Mouse (Mus musculus): ENCODE results near the gene Dynll2. TPM values are rescaled to one million over a fixed set of nuclear protein-coding genes. Genes with fewer than 3 reads are reported as not detected.

Dynll2 gene
- polyA plus RNA-seq, 1 experiment from 2014 or later, result 46.3 TPM

GRCm38 (mm10) chr11:87955144-87955543 is 32.2 kb downstream of the Dynll2 start:
- no peak overlapping the region for H3K9ac ChIP-seq
- H3K36me3 ChIP-seq, result no peaks in the 10 kb centered on the region
- no peak overlapping the region for H3K4me3 ChIP-seq
- no peaks in the 10 kb centered on the region; the same call in 1 of the 2 replicates for H3K9me3 ChIP-seq
- H3K27me3 ChIP-seq (replicated peaks), result no peaks in the 10 kb centered on the region; the same call in 1 of the 2 replicates
- 9% methylated on average over 1 of the region's 1 CpGs for WGBS
- H3K4me1 ChIP-seq, result no peaks in the 10 kb centered on the region
- no peak overlapping the region for H3K27ac ChIP-seq
- ATAC-seq (ENCODE audit: low FRiP score, low read depth), result no peak
- no peak overlapping the region for H3K4me2 ChIP-seq (replicated peaks)

DNA sequence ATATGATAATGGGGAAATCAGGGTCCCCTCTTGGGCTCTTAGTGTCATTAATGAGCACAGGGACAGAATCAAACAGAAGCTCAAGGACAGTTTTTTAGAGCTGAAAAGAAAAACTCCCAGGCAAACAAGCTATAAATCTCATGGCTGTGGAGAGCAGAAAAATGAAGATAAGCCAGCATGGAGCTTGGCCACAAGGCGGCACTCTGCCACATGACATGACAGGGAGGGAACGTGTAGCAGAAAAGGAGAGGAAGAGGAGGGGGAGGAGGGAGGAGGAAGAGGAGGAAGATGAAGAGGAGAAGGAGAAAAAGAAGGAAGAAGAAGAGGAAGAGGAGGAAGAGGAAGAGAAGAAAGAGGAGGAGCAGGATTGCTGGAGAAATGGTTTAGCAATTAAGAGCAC is 37.3 kb downstream of the Dynll2 start:
- Histone ChIP-seq H3K27me3 (replicated peaks) (no peaks in the 10 kb centered on the region), H3K27ac (no peak overlapping the region), H3K4me2 (replicated peaks) (no peak overlapping the region; the same call in 1 of the 2 replicates), H3K9ac (no peak overlapping the region), H3K4me3 (no peak overlapping the region), H3K9me3 (no peaks in the 10 kb centered on the region), H3K36me3 (no peaks in the 10 kb centered on the region), H3K4me1 (no peaks in the 10 kb centered on the region)
- no peak for ATAC-seq (ENCODE audit: low FRiP score, low read depth)
- WGBS, result 0% methylated on average over 2 of the region's 2 CpGs

- 66% methylated on average over 3 of the region's 3 CpGs for WGBS
- ATAC-seq (ENCODE audit: low FRiP score, low read depth), result no peak
Observed at GRCm38 (mm10) chr11:87935467-87935866, 51.9 kb downstream of the Dynll2 start.

GRCm38 (mm10) chr11:87933731-87934130 is 53.6 kb downstream of the Dynll2 start:
- Histone ChIP-seq H3K36me3 (no peaks in the 10 kb centered on the region), H3K9ac (no peak overlapping the region), H3K4me2 (replicated peaks) (no peak overlapping the region), H3K27ac (no peak overlapping the region), H3K9me3 (no peaks in the 10 kb centered on the region), H3K27me3 (replicated peaks) (no peaks in the 10 kb centered on the region), H3K4me1 (no peaks in the 10 kb centered on the region), H3K4me3 (no peak overlapping the region)
- ATAC-seq (ENCODE audit: low FRiP score, low read depth), result no peak
- 81% methylated on average over 2 of the region's 2 CpGs for WGBS

More at GRCm38 (mm10) chr11:87935467-87935866, 51.9 kb downstream of the Dynll2 start:
- Histone ChIP-seq H3K36me3 (no peaks in the 10 kb centered on the region), H3K4me1 (no peaks in the 10 kb centered on the region), H3K9ac (no peak overlapping the region), H3K27ac (no peak overlapping the region), H3K9me3 (no peaks in the 10 kb centered on the region), H3K4me2 (replicated peaks) (no peak overlapping the region), H3K27me3 (replicated peaks) (no peaks in the 10 kb centered on the region), H3K4me3 (no peak overlapping the region)

DNA sequence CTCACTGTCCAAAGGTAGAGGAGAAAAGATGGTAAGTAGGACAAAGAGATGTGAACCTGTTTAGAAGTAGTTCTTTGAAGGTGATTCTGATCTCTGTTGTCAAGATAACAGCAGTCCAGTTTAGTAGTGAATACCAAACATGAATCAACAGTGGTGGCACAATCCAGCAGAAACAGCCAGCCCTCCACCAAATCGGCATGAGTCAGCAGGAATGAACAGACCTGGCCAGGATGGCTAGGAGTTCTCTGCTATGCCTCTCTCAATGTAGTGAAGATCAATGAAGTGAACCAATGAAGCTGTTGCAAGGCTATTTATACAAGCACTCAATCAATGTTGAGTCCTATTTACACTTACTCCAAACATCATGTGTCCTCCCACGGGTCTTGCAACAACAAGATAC is 57.0 kb downstream of the Dynll2 start:
- ATAC-seq (ENCODE audit: low FRiP score, low read depth), result no peak
- H3K36me3 ChIP-seq, result no peaks in the 10 kb centered on the region
- no peaks in the 10 kb centered on the region for H3K27me3 ChIP-seq (replicated peaks)
- no peak overlapping the region for H3K4me3 ChIP-seq
- H3K9ac ChIP-seq, result no peak overlapping the region
- no peak overlapping the region for H3K27ac ChIP-seq
- no peak overlapping the region for H3K4me2 ChIP-seq (replicated peaks)
- no peaks in the 10 kb centered on the region for H3K4me1 ChIP-seq
- WGBS, result 90% methylated on average over 2 of the region's 2 CpGs
- H3K9me3 ChIP-seq, result no peaks in the 10 kb centered on the region

Other genes starting within 250 kb of the Dynll2 start
- 149 TPM in 2 replicates for gene Supt4a, start 250.0 kb downstream of the Dynll2 start, polyA plus RNA-seq (2016; fragmentation: Nextera tagmentation; extraction: Ambion mirVana)
- gene Tspoap1, start 227.0 kb downstream of the Dynll2 start, polyA plus RNA-seq (2016; fragmentation: Nextera tagmentation; extraction: Ambion mirVana), result 23.6 and 26.1 TPM in 2 replicates
- 2.8 and 3.6 TPM in 2 replicates for gene Mpo, start 194.0 kb downstream of the Dynll2 start, polyA plus RNA-seq (2016; fragmentation: Nextera tagmentation; extraction: Ambion mirVana)
- 0.33 and 0.42 TPM in 2 replicates for gene Lpo, start 159.2 kb downstream of the Dynll2 start, polyA plus RNA-seq (2016; fragmentation: Nextera tagmentation; extraction: Ambion mirVana)
- 16.5 and 16.7 TPM in 2 replicates for gene Mks1, start 134.3 kb downstream of the Dynll2 start, polyA plus RNA-seq (2016; fragmentation: Nextera tagmentation; extraction: Ambion mirVana)
- 0.14 TPM in 1 of 2 replicates, not detected in the other for gene Epx, start 112.0 kb downstream of the Dynll2 start, polyA plus RNA-seq (2016; fragmentation: Nextera tagmentation; extraction: Ambion mirVana)
- not detected in 2 replicates for gene Olfr462, start 95.3 kb downstream of the Dynll2 start, polyA plus RNA-seq (2016; fragmentation: Nextera tagmentation; extraction: Ambion mirVana)
- not detected in 2 replicates for gene Olfr463, start 90.1 kb downstream of the Dynll2 start, polyA plus RNA-seq (2016; fragmentation: Nextera tagmentation; extraction: Ambion mirVana)
- not detected in 2 replicates for gene Olfr464, start 66.6 kb downstream of the Dynll2 start, polyA plus RNA-seq (2016; fragmentation: Nextera tagmentation; extraction: Ambion mirVana)
- gene Srsf1, start 59.8 kb upstream of the Dynll2 start, polyA plus RNA-seq (2016; fragmentation: Nextera tagmentation; extraction: Ambion mirVana), result 446 and 488 TPM in 2 replicates
- 73.9 and 84.7 TPM in 2 replicates for gene Vezf1, start 80.7 kb upstream of the Dynll2 start, polyA plus RNA-seq (2016; fragmentation: Nextera tagmentation; extraction: Ambion mirVana)
- gene Cuedc1, start 110.5 kb upstream of the Dynll2 start, polyA plus RNA-seq (2016; fragmentation: Nextera tagmentation; extraction: Ambion mirVana), result 50.2 and 50.7 TPM in 2 replicates
- gene Mrps23, start 216.9 kb upstream of the Dynll2 start, polyA plus RNA-seq (2016; fragmentation: Nextera tagmentation; extraction: Ambion mirVana), result 70.1 and 71.6 TPM in 2 replicates

All from neural tube, embryonic 12.5 days (tissue).